Mouse (Mus musculus): ENCODE data around the gene Ear6. TPM values are rescaled to one million over a fixed set of nuclear protein-coding genes. Genes with fewer than 3 reads are reported as not detected.
A peak's percentile ranks its signal among the peaks of the same experiment; 100 is the strongest.

Ear6 gene
- polyA plus RNA-seq, 1 experiment from 2014 or later = not detected

GRCm38 (mm10) chr14:51884031-51884544, 30.6 kb downstream of the Ear6 start:
- Histone ChIP-seq H3K36me3 (ENCODE audit: control insufficient read depth, insufficient read depth, low read length) (peaks cover 29% of the 10 kb centered on the region), H3K27me3 (ENCODE audit: control insufficient read depth, insufficient read depth, low read length) (no peaks in the 10 kb centered on the region), H3K9ac (ENCODE audit: low read length) (peak overlapping the region; percentile 85), H3K4me1 (ENCODE audit: control insufficient read depth in 2 of 2, insufficient read depth in 2 of 2, low read length in 2 of 2) (peaks cover 2 to 10% of the 10 kb centered on the region in 2 experiments; a peak in 2 of 4 replicates), H3K4me2 (ENCODE audit: low read length) (peak overlapping the region; percentile 78), H3K4me3 (ENCODE audit: control insufficient read depth in 1 of 2, insufficient read depth in 1 of 2, low read depth in 1 of 2, low read length in 2 of 2) (peak overlapping the region; percentile 29 to 80), H3K9me3 (ENCODE audit: control insufficient read depth, low read length) (no peaks in the 10 kb centered on the region), H3K27ac (replicated peaks in 1 of 2; ENCODE audit: control insufficient read depth in 1 of 2, insufficient read depth in 1 of 2, low read depth in 2 of 2, low read length in 2 of 2) (peak overlapping the region; percentile 48 to 49; a peak in 3 of 4 replicates)
- peak; percentile 3; the same call in 1 of the 2 replicates for ATAC-seq (ENCODE audit: insufficient number of reproducible peaks, insufficient read depth, low FRiP score, low read depth)
- WGBS = 1% methylated on average over 14 of the region's 14 CpGs

- peaks cover 35% of the 10 kb centered on the region for H3K36me3 ChIP-seq (ENCODE audit: control insufficient read depth, insufficient read depth, low read length)
- H3K27ac ChIP-seq (replicated peaks in 1 of 2; ENCODE audit: control insufficient read depth in 1 of 2, insufficient read depth in 1 of 2, low read depth in 2 of 2, low read length in 2 of 2) = peak within 1 kb of the TSS; percentile 48 to 63
- under 1% methylated on average over 43 of the region's 43 CpGs for WGBS
- peaks cover 2 to 10% of the 10 kb centered on the region in 2 experiments; a peak in 2 of 4 replicates for H3K4me1 ChIP-seq (ENCODE audit: control insufficient read depth in 2 of 2, insufficient read depth in 2 of 2, low read length in 2 of 2)
- peak within 1 kb of the TSS; percentile 78 for H3K4me2 ChIP-seq (ENCODE audit: low read length)
- H3K9me3 ChIP-seq (ENCODE audit: control insufficient read depth, low read length) = no peaks in the 10 kb centered on the region
- peak within 1 kb of the TSS; percentile 80 to 81 for H3K4me3 ChIP-seq (ENCODE audit: control insufficient read depth in 1 of 2, insufficient read depth in 1 of 2, low read depth in 1 of 2, low read length in 2 of 2)
- peak; percentile 95 for ATAC-seq (ENCODE audit: insufficient number of reproducible peaks, insufficient read depth, low FRiP score, low read depth)
- peak within 1 kb of the TSS; percentile 85 for H3K9ac ChIP-seq (ENCODE audit: low read length)
- H3K27me3 ChIP-seq (ENCODE audit: control insufficient read depth, insufficient read depth, low read length) = no peaks in the 10 kb centered on the region
These were observed 31.3 kb downstream of the Ear6 start, which contains the start of gene Mettl17 for GRCm38 (mm10) chr14:51884598-51885331. Gene Mettl17 (plus strand): TSS chr14:51884842.

DNA sequence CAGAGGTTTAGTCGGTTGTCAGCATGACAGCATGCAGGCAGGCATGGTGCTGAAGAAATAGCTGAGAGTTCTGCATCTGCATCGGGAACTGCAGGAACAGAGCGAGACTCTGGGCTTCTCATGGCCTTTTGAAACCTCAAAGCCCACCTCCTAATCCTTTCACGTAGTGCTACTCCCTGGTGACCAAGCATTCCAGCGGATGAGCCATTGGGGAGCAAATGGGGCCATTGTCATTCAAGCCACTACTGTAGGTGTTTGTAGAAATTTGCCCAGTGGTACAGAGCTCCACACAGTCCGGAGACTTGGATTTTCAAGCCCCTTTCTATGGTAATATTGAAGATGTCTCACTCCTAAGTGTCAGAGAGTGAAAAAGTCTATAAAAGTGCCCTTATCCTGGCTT, 32.6 kb downstream of the Ear6 start:
- H3K9me3 ChIP-seq (ENCODE audit: control insufficient read depth, low read length) = no peaks in the 10 kb centered on the region
- H3K27ac ChIP-seq (replicated peaks in 1 of 2; ENCODE audit: control insufficient read depth in 1 of 2, insufficient read depth in 1 of 2, low read depth in 2 of 2, low read length in 2 of 2) = no peak overlapping the region
- ATAC-seq (ENCODE audit: insufficient number of reproducible peaks, insufficient read depth, low FRiP score, low read depth) = no peak
- peaks cover 48% of the 10 kb centered on the region for H3K36me3 ChIP-seq (ENCODE audit: control insufficient read depth, insufficient read depth, low read length)
- WGBS = 64% methylated on average over 6 of the region's 6 CpGs
- H3K9ac ChIP-seq (ENCODE audit: low read length) = 0 out of 2 replicates have a peak overlapping the region, but pooled peaks have one; percentile 85
- peaks cover 2 to 10% of the 10 kb centered on the region in 2 experiments; a peak in 2 of 4 replicates for H3K4me1 ChIP-seq (ENCODE audit: control insufficient read depth in 2 of 2, insufficient read depth in 2 of 2, low read length in 2 of 2)
- H3K4me2 ChIP-seq (ENCODE audit: low read length) = peak overlapping the region; percentile 78
- H3K4me3 ChIP-seq (ENCODE audit: control insufficient read depth in 1 of 2, insufficient read depth in 1 of 2, low read depth in 1 of 2, low read length in 2 of 2) = no peak overlapping the region; a peak in 1 of 4 replicates
- no peaks in the 10 kb centered on the region for H3K27me3 ChIP-seq (ENCODE audit: control insufficient read depth, insufficient read depth, low read length)

- 86% methylated on average over 6 of the region's 6 CpGs for WGBS
- Histone ChIP-seq H3K9me3 (ENCODE audit: control insufficient read depth, low read length) (no peaks in the 10 kb centered on the region), H3K27ac (replicated peaks in 1 of 2; ENCODE audit: control insufficient read depth in 1 of 2, insufficient read depth in 1 of 2, low read depth in 2 of 2, low read length in 2 of 2) (no peak overlapping the region), H3K9ac (ENCODE audit: low read length) (no peak overlapping the region), H3K4me3 (ENCODE audit: control insufficient read depth in 1 of 2, insufficient read depth in 1 of 2, low read depth in 1 of 2, low read length in 2 of 2) (no peak overlapping the region), H3K36me3 (ENCODE audit: control insufficient read depth, insufficient read depth, low read length) (peaks cover 64% of the 10 kb centered on the region), H3K4me2 (ENCODE audit: low read length) (no peak overlapping the region), H3K27me3 (ENCODE audit: control insufficient read depth, insufficient read depth, low read length) (no peaks in the 10 kb centered on the region), H3K4me1 (ENCODE audit: control insufficient read depth in 2 of 2, insufficient read depth in 2 of 2, low read length in 2 of 2) (peaks cover 7 to 24% of the 10 kb centered on the region in 2 experiments; a peak in 3 of 4 replicates)
- ATAC-seq (ENCODE audit: insufficient number of reproducible peaks, insufficient read depth, low FRiP score, low read depth) = no peak
These were observed 36.3 kb downstream of the Ear6 start for GRCm38 (mm10) chr14:51889833-51890232.

DNA sequence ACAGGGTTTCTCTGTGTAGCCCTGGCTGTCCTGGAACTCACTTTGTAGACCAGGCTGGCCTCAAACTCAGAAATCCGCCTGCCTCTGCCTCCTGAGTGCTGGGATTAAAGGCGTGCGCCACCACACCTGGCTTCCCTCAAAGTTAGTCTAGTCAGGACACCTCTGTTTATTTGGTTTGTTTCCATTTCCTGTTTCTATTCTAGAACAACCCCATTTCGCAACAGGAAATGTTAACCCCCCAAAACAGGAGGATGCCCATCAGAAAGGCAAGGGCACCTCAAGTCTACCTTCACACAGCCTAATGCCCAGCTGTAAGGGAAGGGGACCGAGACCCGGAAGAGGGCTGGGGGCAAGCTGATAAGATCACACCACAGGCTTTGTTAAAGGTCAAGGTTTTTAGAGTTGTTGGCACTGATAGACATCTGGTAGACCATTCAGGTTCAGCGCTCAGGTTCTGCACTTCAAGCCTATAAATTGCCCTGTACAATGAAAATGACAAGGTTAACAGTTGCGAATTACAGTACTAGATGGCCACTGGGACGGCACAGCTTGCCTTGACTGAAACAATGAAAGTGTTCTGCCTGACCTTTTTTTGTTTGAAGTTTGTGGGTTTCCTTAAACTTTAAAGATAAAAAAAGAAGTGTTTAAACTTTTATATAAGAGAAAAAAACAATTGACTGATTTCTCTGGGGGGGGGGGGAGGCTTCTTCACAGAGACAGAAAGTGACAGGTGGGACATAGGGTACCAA, 38.9 kb downstream of the Ear6 start, which contains the start of gene Slc39a2:
Gene Slc39a2, plus strand, starts transcription at position 699 of the 749 bp plus-strand sequence.
- H3K9ac ChIP-seq (ENCODE audit: low read length) = no peak within 1 kb of the TSS
- H3K27ac ChIP-seq (replicated peaks in 1 of 2; ENCODE audit: control insufficient read depth in 1 of 2, insufficient read depth in 1 of 2, low read depth in 2 of 2, low read length in 2 of 2) = 0 out of 4 replicates have a peak within 1 kb of the TSS, but pooled peaks of 1 of the 2 experiments have one; percentile 19
- H3K4me2 ChIP-seq (ENCODE audit: low read length) = no peak within 1 kb of the TSS
- H3K36me3 ChIP-seq (ENCODE audit: control insufficient read depth, insufficient read depth, low read length) = peaks cover 53% of the 10 kb centered on the region
- ATAC-seq (ENCODE audit: insufficient number of reproducible peaks, insufficient read depth, low FRiP score, low read depth) = no peak
- 90% methylated on average over 9 of the region's 9 CpGs for WGBS
- H3K9me3 ChIP-seq (ENCODE audit: control insufficient read depth, low read length) = no peaks in the 10 kb centered on the region
- H3K27me3 ChIP-seq (ENCODE audit: control insufficient read depth, insufficient read depth, low read length) = no peaks in the 10 kb centered on the region
- H3K4me3 ChIP-seq (ENCODE audit: control insufficient read depth in 1 of 2, insufficient read depth in 1 of 2, low read depth in 1 of 2, low read length in 2 of 2) = no peak within 1 kb of the TSS
- H3K4me1 ChIP-seq (ENCODE audit: control insufficient read depth in 2 of 2, insufficient read depth in 2 of 2, low read length in 2 of 2) = peaks cover 7 to 13% of the 10 kb centered on the region in 2 experiments; a peak in 3 of 4 replicates

DNA sequence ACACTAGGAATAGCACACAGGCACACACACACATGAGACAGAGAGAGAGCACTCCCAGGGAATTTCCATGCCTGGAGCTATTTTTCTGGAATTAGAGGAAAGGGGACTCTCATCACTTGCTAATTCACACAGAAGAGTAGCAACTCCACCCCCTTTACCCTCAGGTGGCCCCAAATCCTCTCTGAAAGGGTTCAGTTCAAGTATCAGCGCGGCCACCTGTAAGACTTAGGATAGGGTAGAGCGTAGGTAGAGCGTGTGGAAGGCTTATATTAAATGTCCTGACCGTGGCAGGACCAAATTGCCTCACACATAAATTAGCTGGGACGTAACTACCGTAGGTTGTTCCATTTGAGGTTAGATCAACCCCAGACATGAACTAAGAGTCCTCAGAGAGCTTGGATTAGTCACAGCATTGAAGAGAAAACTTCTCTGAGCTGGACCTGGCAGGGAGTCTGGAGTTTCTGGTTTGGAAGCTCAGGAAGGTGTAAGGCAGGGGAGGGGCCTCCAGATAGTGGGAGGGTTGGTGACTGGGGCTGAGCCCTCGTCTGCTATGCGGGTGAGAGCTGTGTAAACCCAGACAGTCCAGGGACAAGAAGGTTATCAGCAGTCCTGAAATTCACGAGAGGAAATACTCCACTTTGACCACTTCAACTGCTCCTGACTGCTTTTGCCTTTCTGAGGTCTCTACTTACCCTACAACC, 39.7 kb downstream of the Ear6 start:
- H3K4me3 ChIP-seq (ENCODE audit: control insufficient read depth in 1 of 2, insufficient read depth in 1 of 2, low read depth in 1 of 2, low read length in 2 of 2) = no peak overlapping the region
- H3K27me3 ChIP-seq (ENCODE audit: control insufficient read depth, insufficient read depth, low read length) = no peaks in the 10 kb centered on the region
- H3K4me1 ChIP-seq (ENCODE audit: control insufficient read depth in 2 of 2, insufficient read depth in 2 of 2, low read length in 2 of 2) = peaks cover 7 to 13% of the 10 kb centered on the region in 2 experiments; a peak in 3 of 4 replicates
- 20% methylated on average over 10 of the region's 10 CpGs for WGBS
- H3K4me2 ChIP-seq (ENCODE audit: low read length) = no peak overlapping the region
- 0 out of 4 replicates have a peak overlapping the region, but pooled peaks of 1 of the 2 experiments have one; percentile 19 for H3K27ac ChIP-seq (replicated peaks in 1 of 2; ENCODE audit: control insufficient read depth in 1 of 2, insufficient read depth in 1 of 2, low read depth in 2 of 2, low read length in 2 of 2)
- no peak for ATAC-seq (ENCODE audit: insufficient number of reproducible peaks, insufficient read depth, low FRiP score, low read depth)
- H3K9ac ChIP-seq (ENCODE audit: low read length) = no peak overlapping the region
- peaks cover 44% of the 10 kb centered on the region for H3K36me3 ChIP-seq (ENCODE audit: control insufficient read depth, insufficient read depth, low read length)
- H3K9me3 ChIP-seq (ENCODE audit: control insufficient read depth, low read length) = no peaks in the 10 kb centered on the region

DNA sequence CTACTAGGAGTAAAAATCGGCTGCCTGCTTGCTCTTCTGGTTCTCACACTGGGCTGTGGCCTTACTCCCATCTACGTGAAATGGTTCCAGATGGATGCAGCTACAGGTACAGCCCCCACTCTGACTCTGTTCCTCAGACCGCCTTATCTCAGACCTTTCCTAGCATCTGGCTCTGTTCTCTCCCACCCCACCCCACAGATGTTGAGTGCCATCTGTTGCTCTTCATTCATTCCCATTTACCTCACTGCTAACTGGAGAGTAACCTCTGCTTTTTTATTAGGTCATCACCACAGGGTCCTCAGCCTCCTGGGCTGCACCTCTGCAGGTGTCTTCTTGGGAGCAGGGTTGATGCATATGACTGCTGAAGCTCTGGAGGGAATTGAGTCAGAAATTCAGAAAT, 40.3 kb downstream of the Ear6 start:
- Histone ChIP-seq H3K4me3 (ENCODE audit: control insufficient read depth in 1 of 2, insufficient read depth in 1 of 2, low read depth in 1 of 2, low read length in 2 of 2) (no peak overlapping the region), H3K9me3 (ENCODE audit: control insufficient read depth, low read length) (no peaks in the 10 kb centered on the region), H3K27me3 (ENCODE audit: control insufficient read depth, insufficient read depth, low read length) (no peaks in the 10 kb centered on the region), H3K27ac (replicated peaks in 1 of 2; ENCODE audit: control insufficient read depth in 1 of 2, insufficient read depth in 1 of 2, low read depth in 2 of 2, low read length in 2 of 2) (0 out of 4 replicates have a peak overlapping the region, but pooled peaks of 1 of the 2 experiments have one; percentile 19), H3K36me3 (ENCODE audit: control insufficient read depth, insufficient read depth, low read length) (peaks cover 38% of the 10 kb centered on the region), H3K9ac (ENCODE audit: low read length) (no peak overlapping the region), H3K4me2 (ENCODE audit: low read length) (no peak overlapping the region), H3K4me1 (ENCODE audit: control insufficient read depth in 2 of 2, insufficient read depth in 2 of 2, low read length in 2 of 2) (peaks cover 7 to 13% of the 10 kb centered on the region in 2 experiments; a peak in 3 of 4 replicates)
- WGBS = 27% methylated on average over 3 of the region's 3 CpGs
- no peak for ATAC-seq (ENCODE audit: insufficient number of reproducible peaks, insufficient read depth, low FRiP score, low read depth)

Measured in heart, embryonic 14.5 days (tissue).